Mouse (Mus musculus) G1E-ER4 (cell line): ENCODE data around the gene Esrrg. TPM values are rescaled to one million over a fixed set of nuclear protein-coding genes. Genes with fewer than 3 reads are reported as not detected.

Experiments used
- GATA1 ChIP-seq: IDR thresholded peaks from one replicate; pipeline ENCODE4 v1.8.0; 2012; ENCODE audit warnings: low read length, inconsistent platforms
- polyA plus RNA-seq: library from polyadenylated mRNA; stranded (reverse); fragments of >175 nt; gene quantifications from 2 replicates; pipeline ENCODE4 v1.2.3, GENCODE M21; 2012

Gene Esrrg
- polyA plus RNA-seq, 1 experiment, result not detected

DNA sequence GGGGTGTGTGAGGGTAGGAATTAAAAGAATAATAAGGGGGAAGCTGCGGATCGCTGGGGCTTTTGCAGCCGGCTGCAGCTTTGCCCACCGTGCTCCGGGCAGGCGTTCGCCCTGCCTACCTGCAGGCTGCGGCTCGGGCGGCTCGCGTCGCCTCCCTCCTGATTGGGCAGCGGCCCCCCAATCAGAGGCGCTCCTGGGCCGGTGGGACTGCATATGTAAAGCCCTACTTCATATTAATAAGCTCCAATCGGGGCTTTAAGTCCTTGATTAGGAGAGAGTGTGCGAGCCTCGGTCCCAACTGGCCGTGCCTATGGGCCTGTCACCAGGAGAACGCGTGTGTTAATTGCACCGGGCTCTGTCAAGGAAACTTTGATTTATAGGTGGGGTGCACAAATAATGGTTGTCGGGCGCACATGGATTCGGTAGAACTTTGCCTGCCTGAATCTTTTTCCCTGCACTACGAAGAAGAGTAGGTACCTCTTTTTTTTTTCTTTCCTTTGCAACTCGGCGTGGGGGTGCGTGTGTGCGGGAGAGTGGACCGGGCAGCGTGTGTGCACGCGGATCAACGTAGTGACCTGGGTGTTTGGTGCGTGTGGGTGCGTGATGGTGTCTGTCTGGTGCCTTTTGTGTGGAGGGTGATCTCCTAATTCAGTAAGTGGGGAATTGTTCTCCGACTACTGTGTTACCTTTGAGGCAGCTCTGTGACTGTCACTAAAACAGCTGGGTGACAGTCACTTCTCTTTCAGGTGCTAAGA is 389.2 kb downstream of the Esrrg start:
- TF ChIP-seq GATA1, result no peak

DNA sequence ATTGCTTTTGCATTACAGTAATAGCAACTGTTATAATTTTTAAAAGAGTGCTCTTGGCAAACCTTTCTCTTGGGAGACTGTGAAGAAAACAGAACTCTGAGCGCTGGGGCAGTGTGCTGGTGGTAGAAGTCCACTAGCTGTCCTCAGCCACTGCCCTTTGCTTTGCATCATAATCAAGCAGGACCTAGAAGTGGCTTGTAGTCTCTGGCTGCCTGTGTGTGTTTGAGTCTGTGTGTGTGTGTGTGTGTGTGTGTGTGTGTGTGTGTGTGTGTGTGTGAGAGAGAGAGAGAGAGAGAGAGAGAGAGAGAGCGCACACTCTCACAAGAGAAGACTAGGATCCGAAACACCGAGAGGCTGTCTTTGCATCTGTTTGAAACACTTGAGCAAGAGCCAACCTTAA is 390.5 kb downstream of the Esrrg start:
- TF ChIP-seq GATA1, result no peak

DNA sequence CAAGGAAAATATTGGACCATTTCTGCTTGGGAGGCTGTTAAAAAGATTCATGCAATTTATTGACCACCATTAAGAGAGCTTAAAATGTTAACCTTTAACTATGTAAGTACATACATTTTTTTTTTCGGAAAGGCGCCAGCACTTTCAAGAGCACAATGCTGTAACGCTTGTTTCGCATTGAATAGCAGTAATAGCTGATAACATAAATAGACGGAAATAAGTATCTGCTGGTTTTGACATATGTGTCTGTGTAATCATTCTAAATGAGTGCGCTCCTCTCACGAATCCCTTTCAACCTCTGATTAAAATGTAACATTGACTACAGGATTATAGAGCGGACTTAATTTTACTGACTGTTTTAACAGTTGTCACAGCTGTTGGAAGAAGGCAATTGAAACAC is 391.6 kb downstream of the Esrrg start:
- no peak for TF ChIP-seq GATA1

DNA sequence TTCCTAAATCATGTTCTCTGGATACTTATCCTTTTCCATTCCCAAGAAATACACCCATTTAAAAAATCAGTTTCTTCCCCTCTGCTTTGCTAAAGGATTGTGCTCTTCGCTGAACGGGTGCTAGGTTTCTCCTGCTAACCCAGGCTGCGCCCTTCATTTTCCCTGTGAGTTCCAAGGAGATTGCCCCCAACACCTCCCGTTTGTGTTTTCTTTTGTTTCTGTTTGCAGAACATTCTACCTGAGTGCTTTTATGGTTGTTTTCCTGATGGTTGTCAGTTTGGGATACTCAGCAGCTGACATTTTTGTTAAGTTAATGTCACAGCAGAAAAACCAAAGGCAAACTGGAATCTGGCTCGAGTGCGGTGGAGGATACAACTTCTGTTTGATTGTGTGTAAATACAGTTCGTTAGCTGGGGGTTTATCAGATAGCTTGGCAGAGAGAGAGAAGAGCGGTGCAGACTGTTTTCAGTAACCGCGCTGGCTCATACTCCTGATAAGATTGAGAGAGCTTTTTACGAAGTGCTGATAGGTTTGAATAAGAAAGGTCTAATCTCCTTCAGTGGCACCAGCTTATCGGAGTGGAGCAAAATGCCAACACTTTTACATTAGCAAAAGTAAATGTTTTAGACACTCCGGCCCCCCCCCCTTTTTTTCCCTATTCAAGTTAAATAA is 398.4 kb downstream of the Esrrg start:
- TF ChIP-seq GATA1, result no peak

DNA sequence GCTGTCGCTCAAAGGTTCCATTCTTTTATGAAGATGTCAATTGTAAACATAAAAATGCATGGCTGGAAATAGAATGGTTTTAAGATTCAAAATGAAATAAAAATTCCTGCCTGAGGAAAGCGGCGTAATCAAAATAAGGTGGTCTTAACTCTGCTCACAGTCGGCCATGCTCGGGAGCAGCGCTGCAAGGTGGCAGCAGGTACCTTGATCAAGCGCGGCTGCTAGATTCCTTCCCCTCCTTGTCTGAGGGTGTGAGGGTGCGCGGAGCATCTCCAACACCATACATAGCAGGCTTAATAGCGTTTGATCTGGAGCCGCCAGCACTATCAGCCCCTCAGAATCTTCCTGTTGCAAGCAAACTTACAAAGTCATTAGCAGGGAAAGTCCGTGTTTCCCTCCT is 399.9 kb downstream of the Esrrg start:
- TF ChIP-seq GATA1, result no peak

DNA sequence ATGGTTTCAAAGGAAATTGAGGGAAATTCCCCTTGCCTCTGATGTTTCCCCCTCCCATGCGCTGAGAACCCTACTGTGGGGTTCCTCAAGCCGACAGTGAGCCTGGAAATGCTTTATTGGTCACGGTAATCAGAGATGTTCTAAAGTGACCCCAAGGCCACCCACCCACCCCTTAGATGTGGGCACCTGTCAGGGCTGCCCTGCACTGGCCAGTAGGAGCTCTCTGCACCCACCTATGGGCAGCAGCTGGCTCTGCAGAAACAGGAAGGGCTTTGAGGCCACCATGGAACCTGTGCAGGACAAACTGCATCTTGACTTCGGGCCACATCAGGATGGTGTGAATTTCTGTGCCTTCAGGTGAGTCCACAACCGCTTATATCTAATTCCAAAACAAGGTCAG is 401.3 kb downstream of the Esrrg start:
- TF ChIP-seq GATA1, result no peak

DNA sequence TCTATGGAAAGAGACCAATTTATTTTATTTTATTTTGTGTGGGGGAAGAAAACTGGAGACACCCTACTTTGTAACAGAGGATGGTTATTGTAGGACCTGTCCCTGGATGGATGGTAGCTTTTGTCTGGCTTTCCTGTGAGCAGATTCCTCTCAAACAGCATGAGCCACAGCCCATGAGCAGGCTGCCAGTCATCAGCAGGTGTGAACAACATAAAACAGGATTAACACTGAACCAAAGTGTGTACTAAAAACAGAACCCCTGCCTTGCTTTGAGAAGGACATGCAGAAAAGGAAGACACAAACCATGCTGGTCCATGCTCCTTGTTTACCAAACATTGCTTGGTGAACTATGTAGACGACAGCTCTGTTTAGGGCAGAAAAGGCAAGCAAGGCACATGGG is 402.3 kb downstream of the Esrrg start:
- no peak for TF ChIP-seq GATA1

DNA sequence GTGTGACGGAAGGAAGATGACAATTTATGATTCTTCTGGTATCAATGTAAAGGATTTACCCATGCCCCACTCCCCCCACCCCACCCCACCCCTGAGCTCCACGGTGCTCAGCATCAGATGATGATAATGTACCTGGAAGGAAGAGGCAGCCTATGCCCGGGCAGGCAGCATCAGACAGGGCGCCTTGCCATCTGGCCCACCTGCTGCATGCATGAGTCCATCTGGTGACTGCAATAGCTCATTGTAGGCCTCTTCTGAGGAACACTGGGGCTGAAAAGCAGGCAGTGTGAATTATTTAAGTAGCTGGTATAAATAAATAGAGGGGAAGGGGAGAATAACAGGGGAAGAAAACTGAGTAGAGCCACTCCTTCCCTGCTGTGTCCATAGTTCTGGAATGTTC is 405.8 kb downstream of the Esrrg start:
- TF ChIP-seq GATA1, result no peak

DNA sequence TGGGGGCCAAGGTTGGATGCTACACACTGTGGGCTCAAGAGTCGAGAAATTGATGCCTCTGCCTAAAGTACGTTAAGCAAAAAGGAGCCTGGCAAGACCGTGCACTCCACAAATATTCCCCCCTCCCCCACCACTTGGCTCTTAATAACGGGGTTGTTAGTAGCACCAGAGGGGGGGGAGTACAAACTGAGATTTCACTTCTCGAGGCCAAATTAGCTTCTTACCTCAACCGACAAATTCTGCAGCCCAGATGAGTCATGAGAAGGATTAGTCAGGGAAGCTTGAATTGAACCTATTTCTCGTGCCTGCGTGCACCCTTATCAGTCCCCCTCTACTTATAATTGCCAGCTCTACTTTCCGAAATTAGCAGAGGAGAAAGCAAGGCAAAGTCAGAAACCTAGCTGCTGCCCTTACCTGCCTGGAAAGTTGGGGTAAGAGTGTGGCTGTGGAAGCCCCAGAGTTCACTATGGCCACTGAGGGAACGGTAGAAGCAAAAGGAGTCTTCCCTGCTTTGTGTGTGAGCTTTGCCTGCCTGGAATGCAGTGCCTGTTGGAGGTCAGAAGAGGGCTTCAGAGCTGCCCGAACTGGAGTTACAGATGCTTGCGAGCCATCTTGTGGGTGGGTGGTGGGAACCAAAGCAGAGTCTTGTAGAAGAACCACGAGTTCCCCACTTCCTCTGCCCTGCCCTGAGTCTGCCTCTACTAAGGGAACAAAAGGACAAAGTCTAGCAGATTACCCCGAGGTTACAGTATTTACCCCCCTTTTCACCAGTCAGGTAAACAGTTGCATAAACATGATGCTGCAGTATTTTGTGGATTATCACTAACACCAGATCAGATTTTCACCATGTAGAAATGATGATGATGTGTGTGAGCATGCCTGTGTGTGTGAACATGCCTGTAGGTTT is 409.6 kb downstream of the Esrrg start:
- TF ChIP-seq GATA1, result no peak

DNA sequence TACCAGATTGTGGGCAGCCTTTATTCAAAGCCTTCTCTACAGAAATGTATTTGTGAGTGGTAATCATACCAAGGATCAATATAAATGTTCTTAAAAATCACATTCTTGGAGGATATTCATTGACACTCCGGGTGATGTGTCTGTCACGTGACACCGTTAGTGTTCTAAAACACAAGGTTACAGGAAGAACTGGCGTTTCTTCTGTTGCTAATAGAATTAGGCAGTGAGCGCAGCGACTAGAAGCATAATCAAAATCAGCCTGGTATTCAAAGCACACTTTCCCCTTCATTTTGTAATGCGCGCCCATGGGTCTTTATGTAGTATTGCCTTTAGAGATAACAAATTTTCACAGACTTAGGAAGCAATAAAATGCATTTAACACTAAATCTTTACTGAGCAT is 420.6 kb downstream of the Esrrg start:
- TF ChIP-seq GATA1, result no peak

DNA sequence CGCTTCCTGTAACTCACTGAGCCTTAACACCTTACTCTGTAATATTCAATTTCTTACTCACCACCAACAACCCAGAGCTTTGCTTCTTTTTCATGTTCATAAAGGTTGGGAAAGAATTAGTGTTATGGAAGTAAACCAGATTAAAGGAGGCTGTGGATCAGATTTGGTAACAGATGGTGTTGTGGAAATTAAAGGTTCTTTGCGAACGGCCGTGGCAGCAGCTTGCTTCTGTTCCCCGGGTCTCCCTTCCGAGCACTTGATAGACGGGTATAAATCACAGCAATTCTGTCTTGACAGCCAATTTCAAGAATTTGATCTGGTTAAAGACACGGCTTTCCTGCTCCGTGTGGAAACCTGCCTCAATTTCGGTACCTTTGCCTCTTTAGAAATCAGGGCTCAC is 421.5 kb downstream of the Esrrg start:
- no peak for TF ChIP-seq GATA1

DNA sequence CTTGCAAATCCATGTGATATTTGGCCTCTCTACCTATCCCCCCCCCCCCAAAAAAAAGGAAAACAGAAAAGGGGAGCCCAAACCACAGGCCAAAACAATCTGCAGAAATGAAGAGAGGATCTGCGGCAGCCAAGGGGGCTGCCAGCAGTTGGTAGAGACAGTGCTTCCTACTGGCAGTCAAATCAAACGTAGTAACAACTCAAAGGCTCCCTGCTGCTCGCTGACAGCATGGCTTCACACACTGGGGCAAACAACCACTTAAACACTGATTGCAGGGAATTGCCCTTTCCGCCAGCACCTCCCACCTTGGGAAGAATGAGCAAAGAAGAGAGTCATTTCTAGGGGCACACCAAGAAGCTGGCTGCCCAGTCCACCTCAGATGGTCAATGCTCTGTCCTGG is 422.7 kb downstream of the Esrrg start:
- no peak for TF ChIP-seq GATA1

DNA sequence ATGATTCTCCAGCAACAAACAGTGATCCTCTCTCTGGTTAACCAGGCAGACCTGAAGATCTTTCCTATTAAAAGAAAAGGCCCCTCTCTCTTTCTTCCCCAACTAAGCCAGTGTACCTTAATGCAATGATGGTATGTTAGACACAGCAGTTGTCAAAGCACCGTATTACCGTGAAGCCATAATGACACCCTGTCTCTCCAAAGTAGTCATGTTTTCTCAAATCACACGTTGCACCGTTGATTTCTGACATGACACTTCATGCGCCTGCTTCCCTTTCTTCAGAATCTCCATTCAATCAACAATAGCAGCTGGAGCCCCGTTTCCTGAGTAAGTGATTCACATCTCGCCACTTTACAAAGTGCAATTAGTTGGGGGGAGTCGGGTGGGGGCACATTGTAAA is 427.4 kb downstream of the Esrrg start:
- no peak for TF ChIP-seq GATA1

DNA sequence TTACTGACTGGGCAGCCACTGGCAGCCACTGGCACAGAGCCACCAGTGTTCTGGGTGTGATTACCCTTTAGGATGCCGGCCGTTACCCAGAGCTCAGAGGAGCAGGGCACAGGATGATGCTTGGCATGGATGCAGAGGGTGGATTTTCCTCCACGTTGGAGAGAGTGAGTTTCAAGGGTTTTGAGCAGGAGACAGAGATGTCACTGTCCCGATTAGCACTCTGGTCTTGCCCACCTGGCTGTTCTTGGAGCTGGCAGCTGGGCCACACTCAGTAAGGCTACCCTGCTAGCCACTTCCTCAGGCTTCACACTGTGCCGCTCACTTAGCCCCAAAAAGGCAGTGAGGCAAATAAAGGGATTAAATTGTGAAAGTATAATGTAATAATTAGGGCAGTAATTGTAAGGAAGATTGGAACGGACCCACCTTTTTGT is 438.1 kb downstream of the Esrrg start:
- TF ChIP-seq GATA1, result no peak

DNA sequence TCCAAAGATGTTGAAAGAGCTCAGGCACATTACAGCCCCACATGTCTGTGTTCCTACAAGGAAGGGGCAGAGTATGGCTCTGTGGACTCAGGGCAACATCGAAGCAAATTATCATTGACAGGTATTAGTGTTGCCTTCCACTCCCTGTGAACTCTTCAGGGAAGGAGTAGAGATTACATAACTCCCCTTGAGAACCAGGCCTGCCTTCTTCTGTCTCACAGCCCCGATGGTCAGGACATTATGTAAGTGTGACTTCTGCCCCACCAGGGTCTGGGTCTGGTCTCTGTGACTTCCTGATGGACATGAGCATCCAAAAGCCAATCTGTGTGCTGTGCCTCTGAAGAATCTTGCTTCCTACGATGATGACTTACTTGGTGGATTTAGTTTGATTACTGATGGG is 438.6 kb downstream of the Esrrg start:
- TF ChIP-seq GATA1, result no peak

DNA sequence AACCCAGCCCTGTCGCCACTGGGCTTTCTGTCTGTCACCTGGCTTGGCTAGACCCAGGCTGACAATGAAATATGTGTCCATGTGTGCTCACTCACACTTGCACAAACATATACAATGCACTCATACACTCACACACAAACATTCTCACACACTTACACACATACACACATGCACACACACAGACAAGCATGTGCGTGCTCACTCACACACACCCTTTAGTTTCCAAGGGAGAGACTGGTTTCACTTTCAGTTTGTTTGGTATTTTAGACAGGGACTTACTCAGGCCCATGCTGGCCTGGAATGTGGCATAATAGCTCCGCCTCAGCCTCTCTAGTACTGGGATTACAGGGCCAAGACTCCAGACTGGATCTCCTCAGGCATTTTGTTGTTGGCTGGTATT is 447.3 kb downstream of the Esrrg start:
- no peak for TF ChIP-seq GATA1
